Mouse (Mus musculus) hindbrain, embryonic 16.5 days (tissue): ENCODE measurements around the gene Gpbp1. TPM values are rescaled to one million over a fixed set of nuclear protein-coding genes. Genes with fewer than 3 reads are reported as not detected.

Experiments used
- ATAC-seq: fragments of 200-750 bp; cut with Nextera tagmentation; 2 replicates; pipeline ENCODE4 v1.8.0; 2017; ENCODE audit warnings: moderate TSS enrichment, moderate library complexity
- H3K27ac ChIP-seq: fragments of 300-500 bp; sonication (generic); 2 replicates; pipeline ENCODE4 v1.5.1; 2014; ENCODE audit warnings: low read depth, mild to moderate bottlenecking, control low read depth, low read length, moderate library complexity
- H3K27me3 ChIP-seq: fragments of 300-500 bp; sonication (generic); replicated peaks from 2 replicates; pipeline ENCODE4 v1.6.1; 2014; ENCODE audit warnings: low read length; ENCODE audit not compliant: control insufficient read depth, insufficient read depth
- H3K36me3 ChIP-seq: fragments of 300-500 bp; sonication (generic); 2 replicates; pipeline ENCODE4 v1.6.1; 2014; ENCODE audit warnings: mild to moderate bottlenecking, low read length, moderate library complexity, mixed read lengths; ENCODE audit not compliant: control insufficient read depth, insufficient read depth
- H3K4me1 ChIP-seq: fragments of 300-500 bp; sonication (generic); 2 replicates; pipeline ENCODE4 v1.6.1; 2014; ENCODE audit warnings: low read depth, low read length; ENCODE audit not compliant: control insufficient read depth, insufficient read depth
- H3K4me2 ChIP-seq: fragments of 300-500 bp; sonication (generic); 2 replicates; pipeline ENCODE4 v1.6.1; 2014; ENCODE audit warnings: mild to moderate bottlenecking, low read length, control low read depth, moderate library complexity
- H3K4me3 ChIP-seq: fragments of 300-500 bp; sonication (generic); 2 replicates; pipeline ENCODE4 v1.5.1; 2014; ENCODE audit warnings: mild to moderate bottlenecking, low read length, control low read depth, moderate library complexity
- H3K9ac ChIP-seq: fragments of 300-500 bp; sonication (generic); 2 replicates; pipeline ENCODE4 v1.6.1; 2014; ENCODE audit warnings: low read depth, mild to moderate bottlenecking, control low read depth, low read length, moderate library complexity
- H3K9me3 ChIP-seq: fragments of 300-500 bp; sonication (generic); 2 replicates; pipeline ENCODE4 v1.6.1; 2014; ENCODE audit warnings: mild to moderate bottlenecking, low read length, moderate library complexity; ENCODE audit not compliant: control insufficient read depth
- WGBS: fragments of 180-500 bp; shearing (Covaris S2); extraction: QIAGEN DNeasy Blood & Tissue Kit; methylation state at CpG from one replicate; pipeline ENCODE4 v1.1.7; 2014; 5-methylcytosine and 5-hydroxymethylcytosine counted together
- polyA plus RNA-seq: library from polyadenylated mRNA; unstranded; fragments of >200 nt; fragmentation: Nextera tagmentation; extraction: Ambion mirVana; gene quantifications from 2 replicates; pipeline ENCODE4 v1.2.1, GENCODE M21; 2015

Gene Gpbp1
- 80.5 and 83.0 TPM in 2 replicates for polyA plus RNA-seq

DNA sequence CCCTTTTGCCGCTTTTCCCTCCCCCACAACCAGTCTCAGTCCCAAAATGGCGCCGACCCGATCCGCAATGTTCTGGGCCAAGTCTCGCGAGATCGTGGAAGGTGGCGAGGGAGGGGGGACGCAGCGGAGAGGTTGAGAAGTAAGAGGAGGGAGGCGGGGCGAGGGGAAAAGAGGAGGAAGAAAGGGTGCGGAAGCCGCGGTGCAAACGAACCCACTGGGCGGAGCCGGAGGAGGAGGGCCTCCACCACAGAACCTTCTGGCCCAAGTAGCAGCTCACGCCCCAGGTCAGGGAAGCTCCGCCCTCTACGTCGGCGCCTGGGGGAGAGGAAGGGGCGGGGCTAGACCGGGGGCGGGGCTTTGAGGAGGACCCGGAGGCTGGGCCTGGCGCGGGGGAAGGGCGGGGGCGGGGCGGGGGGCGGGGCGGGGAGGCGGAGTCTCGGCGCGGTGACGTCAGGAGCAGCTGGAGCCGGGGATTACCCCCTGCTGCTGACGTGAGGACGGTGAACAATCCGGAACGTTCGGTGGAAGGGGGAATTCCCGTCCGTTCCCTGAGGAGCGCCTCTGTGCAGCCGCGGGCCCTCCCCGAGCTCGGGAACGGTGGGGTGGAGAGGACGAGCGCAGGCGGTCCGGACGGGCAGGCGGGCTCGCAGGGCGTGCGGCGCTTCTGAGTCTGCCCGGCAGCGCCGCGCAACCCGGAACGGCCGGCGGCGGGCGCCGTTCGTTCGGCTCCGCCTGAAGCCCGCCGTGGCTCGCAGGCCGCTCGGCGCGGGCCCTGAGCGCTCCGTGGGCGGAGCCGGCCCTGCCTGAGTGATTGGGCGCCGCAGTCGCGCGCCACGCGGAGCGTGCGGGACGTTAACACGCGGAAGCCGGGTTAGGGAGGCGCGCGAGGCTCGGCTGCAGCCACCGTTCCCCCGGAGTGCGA lies at the start of gene Gpbp1:
Gpbp1 (minus strand) TSS at position 310 of the 922 bp plus-strand sequence.
- Histone ChIP-seq H3K27ac (peak within 1 kb of the TSS; percentile 97), H3K4me2 (peak within 1 kb of the TSS; percentile 76), H3K4me3 (peak within 1 kb of the TSS; percentile 93), H3K27me3 (peaks cover 6% of the 10 kb centered on the region), H3K36me3 (no peaks in the 10 kb centered on the region), H3K9ac (peak within 1 kb of the TSS; percentile 95), H3K9me3 (no peaks in the 10 kb centered on the region), H3K4me1 (peaks cover 12% of the 10 kb centered on the region)
- peak; percentile 95 for ATAC-seq
- under 1% methylated on average over 82 of the region's 109 CpGs for WGBS

DNA sequence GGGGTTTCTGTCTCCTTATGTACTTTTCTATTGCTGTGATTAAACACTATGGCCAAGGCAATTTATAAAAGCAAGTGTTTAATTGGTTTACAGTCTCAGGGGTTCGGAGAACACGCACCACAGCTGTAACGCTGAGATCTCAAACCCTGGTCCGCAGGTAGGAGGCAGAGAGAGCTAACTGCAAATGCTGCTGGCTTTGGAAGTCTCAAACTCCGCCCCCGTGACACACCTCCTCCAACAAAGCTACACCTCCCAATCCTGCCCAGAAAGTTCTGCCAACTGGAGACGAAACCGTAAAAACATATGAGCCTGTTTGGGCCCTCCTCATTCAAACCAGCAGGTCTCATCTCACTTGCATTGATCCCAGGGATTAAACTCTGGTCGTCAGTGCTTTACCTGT lies 47.8 kb upstream of the Gpbp1 start:
- H3K9ac ChIP-seq, result no peak overlapping the region
- no peak overlapping the region for H3K4me3 ChIP-seq
- H3K4me2 ChIP-seq, result no peak overlapping the region
- H3K27ac ChIP-seq, result no peak overlapping the region
- H3K36me3 ChIP-seq, result no peaks in the 10 kb centered on the region
- no peak for ATAC-seq
- no peaks in the 10 kb centered on the region for H3K27me3 ChIP-seq
- no peaks in the 10 kb centered on the region for H3K9me3 ChIP-seq
- WGBS, result 85% methylated on average over 9 of the region's 9 CpGs
- no peaks in the 10 kb centered on the region for H3K4me1 ChIP-seq

DNA sequence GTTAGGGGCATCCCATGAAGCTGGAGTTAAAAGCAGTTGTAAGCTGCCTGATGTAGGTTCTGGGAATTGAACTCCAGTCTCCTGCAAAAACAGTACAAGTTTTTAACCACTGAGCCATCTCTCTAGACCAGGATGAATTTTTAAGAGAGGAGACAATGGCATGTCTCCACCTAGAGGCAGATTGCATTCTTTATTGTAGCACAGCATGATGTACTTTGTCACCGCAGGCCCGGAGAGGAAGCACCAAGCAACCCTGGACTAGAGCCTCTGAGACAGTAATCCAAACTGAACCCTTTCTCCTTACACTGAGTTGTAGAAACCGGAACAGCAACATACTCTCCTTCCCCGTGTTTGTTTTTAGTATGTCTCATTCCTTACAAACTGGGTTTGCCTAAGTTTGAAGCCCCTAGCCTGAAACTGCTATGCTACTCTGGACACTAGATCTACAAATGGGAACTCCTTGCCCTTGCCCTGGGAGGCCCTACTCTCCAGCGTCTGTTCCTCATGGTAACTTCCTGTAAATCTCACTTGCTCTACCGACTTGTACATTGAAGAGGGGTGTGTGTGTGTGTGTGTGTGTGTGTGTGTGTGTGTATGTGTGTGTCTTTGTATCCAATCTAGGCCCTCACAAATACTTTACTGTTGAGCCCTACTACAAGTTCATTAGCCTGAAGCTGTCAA lies 46.4 kb upstream of the Gpbp1 start:
- H3K9ac ChIP-seq, result no peak overlapping the region
- H3K9me3 ChIP-seq, result no peaks in the 10 kb centered on the region
- H3K27ac ChIP-seq, result no peak overlapping the region
- no peaks in the 10 kb centered on the region for H3K4me1 ChIP-seq
- H3K4me2 ChIP-seq, result no peak overlapping the region
- no peak for ATAC-seq
- WGBS, result 83% methylated on average over 6 of the region's 6 CpGs
- H3K4me3 ChIP-seq, result no peak overlapping the region
- H3K36me3 ChIP-seq, result no peaks in the 10 kb centered on the region
- no peaks in the 10 kb centered on the region for H3K27me3 ChIP-seq

DNA sequence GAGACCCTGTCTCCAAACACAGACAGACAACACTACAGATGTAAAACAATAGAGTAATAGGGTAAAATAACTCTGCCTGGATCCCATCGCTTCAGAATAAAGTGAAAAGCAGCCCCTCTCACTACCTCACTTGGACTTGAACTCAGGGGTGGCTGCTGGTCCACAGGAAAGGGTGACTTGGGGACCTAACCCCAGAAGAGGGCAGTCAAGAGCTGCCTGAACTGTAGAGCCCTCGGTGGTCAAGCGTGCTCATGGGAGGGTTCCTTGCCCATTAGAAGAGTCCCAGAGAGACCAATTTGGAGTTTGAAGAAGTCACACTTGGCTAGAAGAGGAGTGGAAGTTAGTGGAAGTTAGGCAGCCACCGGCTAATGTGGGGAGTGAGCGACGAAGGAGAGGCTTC lies 44.2 kb upstream of the Gpbp1 start:
- Histone ChIP-seq H3K4me1 (no peaks in the 10 kb centered on the region), H3K36me3 (no peaks in the 10 kb centered on the region), H3K9ac (no peak overlapping the region), H3K9me3 (no peaks in the 10 kb centered on the region), H3K27me3 (no peaks in the 10 kb centered on the region), H3K4me3 (no peak overlapping the region), H3K27ac (no peak overlapping the region), H3K4me2 (no peak overlapping the region)
- ATAC-seq, result no peak
- 75% methylated on average over 6 of the region's 6 CpGs for WGBS

DNA sequence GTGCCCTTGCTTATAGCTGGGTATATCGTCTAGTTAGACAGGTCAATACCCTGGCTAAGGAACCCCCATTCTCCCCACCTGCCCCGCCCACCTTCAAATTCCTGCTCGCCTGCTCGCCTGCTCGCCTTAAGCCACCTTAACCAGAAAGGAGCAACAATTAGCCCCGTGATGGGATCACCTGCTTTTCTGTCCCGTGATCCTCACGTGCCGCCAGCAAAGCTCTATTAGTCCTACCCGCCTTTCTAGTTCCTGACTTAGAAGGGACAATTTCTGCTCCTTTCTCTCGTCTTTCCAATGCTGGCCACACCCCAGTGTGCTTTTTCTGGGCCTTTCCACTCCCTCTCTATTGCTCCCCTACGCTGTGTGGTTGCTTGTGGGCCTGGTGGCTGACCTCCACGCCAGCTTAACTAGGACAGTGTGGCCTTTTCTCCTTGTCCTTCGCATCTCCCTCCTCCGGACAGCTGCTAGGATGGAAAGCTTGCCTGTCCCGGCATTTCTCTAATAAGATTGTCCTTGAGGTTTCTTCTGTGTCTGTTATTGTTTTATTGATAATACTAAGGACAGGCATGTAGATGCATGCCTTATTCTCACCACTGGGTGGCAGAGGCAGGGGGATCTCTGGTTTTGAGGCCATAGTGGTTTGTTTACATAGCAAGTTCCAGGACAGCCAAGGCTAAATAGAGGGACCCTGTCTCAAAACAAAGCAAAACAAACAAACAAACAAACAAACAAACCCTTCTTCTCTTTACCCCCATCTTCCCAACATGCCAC lies 42.5 kb upstream of the Gpbp1 start:
- Histone ChIP-seq H3K9me3 (no peaks in the 10 kb centered on the region), H3K9ac (no peak overlapping the region), H3K4me2 (no peak overlapping the region), H3K27me3 (no peaks in the 10 kb centered on the region), H3K36me3 (no peaks in the 10 kb centered on the region), H3K4me1 (no peaks in the 10 kb centered on the region), H3K4me3 (no peak overlapping the region), H3K27ac (no peak overlapping the region)
- 94% methylated on average over 16 of the region's 16 CpGs for WGBS
- ATAC-seq, result no peak

DNA sequence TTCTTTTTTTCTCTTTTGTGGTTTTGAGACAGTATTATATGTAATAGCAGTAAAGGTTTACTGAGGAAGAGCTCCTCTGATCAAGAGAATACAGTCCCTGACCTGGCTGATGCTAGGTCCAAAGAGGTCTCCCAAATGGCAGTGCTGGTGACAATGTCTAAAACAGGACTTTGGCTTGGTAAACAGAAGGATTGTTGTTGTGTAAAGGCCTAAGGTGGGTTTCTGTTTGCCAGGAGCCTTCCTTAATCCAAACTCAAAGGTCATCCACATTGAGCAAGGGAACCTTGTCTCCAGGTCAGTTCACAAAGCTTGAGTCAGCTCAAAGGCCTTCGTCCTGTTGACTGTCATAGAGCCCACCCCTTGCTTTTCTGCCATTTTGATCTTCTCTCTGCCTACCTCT lies 41.8 kb upstream of the Gpbp1 start:
- ATAC-seq, result no peak
- H3K4me1 ChIP-seq, result no peaks in the 10 kb centered on the region
- no peaks in the 10 kb centered on the region for H3K9me3 ChIP-seq
- no peak overlapping the region for H3K27ac ChIP-seq
- no peak overlapping the region for H3K4me3 ChIP-seq
- no peaks in the 10 kb centered on the region for H3K27me3 ChIP-seq
- H3K9ac ChIP-seq, result no peak overlapping the region
- H3K4me2 ChIP-seq, result no peak overlapping the region
- no peaks in the 10 kb centered on the region for H3K36me3 ChIP-seq
- WGBS, result 93% methylated on average over 1 of the region's 1 CpGs

DNA sequence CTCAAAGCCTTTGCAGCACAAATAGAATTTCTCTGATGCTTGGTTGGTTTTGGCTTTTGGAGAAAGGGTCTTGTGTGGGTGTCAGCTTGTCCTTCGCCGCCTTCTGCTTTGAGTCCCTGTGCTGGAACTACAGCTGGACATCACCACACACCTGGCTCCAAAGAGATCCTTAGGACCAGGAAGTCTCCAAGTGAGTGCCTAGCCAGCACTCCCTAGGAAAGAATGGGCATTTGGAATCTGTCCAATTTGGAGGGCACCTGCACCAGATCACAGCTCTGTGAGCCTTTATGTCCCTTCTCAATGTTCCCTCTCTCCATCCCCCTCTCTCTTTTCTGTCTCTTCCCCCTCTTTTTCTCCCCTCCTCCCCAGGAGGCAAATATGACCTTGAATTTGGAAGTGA lies 34.4 kb upstream of the Gpbp1 start:
- H3K9ac ChIP-seq, result no peak overlapping the region
- H3K4me1 ChIP-seq, result no peaks in the 10 kb centered on the region
- H3K9me3 ChIP-seq, result no peaks in the 10 kb centered on the region
- ATAC-seq, result no peak
- no peaks in the 10 kb centered on the region for H3K27me3 ChIP-seq
- H3K4me2 ChIP-seq, result no peak overlapping the region
- 88% methylated on average over 2 of the region's 2 CpGs for WGBS
- H3K36me3 ChIP-seq, result no peaks in the 10 kb centered on the region
- no peak overlapping the region for H3K4me3 ChIP-seq
- H3K27ac ChIP-seq, result no peak overlapping the region

DNA sequence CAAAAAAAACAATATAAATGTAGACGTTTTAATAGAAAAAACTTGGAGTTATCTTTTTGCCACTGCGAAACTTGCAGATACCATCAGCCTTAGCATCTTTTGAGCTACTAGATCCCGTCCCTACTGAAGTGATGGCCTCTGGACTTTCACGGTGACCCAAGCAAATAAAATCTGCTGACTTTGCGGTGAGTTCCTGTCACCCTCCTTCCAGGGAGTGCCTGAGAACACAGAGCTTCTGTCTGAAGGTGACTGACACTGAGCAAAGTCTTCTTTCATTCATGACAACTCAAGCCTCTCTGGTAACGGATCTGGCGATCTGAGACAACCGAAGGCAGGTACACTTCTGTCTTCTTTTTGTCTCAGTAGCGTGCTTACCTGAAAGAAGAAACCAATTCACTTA lies 32.4 kb upstream of the Gpbp1 start:
- Histone ChIP-seq H3K9me3 (no peaks in the 10 kb centered on the region), H3K9ac (no peak overlapping the region), H3K36me3 (no peaks in the 10 kb centered on the region), H3K27me3 (no peaks in the 10 kb centered on the region), H3K27ac (no peak overlapping the region), H3K4me1 (no peaks in the 10 kb centered on the region), H3K4me3 (no peak overlapping the region), H3K4me2 (no peak overlapping the region)
- WGBS, result 82% methylated on average over 9 of the region's 9 CpGs
- ATAC-seq, result no peak

DNA sequence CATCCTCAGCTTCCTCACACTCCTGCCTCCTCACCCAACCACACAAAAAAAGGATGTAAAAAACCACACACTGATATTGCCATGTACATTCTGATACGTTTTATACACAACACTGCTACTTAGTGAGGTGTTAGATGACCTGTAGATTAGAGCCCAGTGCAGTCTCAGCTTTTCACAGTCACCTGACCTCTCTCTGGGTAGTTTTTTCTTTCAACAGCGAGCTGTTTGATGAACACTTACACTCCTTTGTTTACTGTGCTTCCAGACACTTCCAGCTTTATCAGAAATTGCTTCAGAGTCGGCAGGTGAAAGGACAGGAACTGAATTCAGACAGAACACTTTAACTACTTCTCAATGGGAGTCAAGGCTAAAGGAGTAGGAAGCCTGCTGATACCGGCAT lies 30.5 kb upstream of the Gpbp1 start:
- no peak for ATAC-seq
- no peaks in the 10 kb centered on the region for H3K36me3 ChIP-seq
- WGBS, result 77% methylated on average over 4 of the region's 4 CpGs

More for the DNA sequence above, 30.5 kb upstream of the Gpbp1 start:
- H3K4me3 ChIP-seq, result no peak overlapping the region
- no peak overlapping the region for H3K9ac ChIP-seq
- H3K4me2 ChIP-seq, result no peak overlapping the region
- H3K27me3 ChIP-seq, result no peaks in the 10 kb centered on the region
- no peaks in the 10 kb centered on the region for H3K9me3 ChIP-seq
- no peaks in the 10 kb centered on the region for H3K4me1 ChIP-seq
- H3K27ac ChIP-seq, result no peak overlapping the region
